Mouse (Mus musculus) olfactory bulb, adult 2 months (tissue): ENCODE data around the gene Pcp4. TPM values are rescaled to one million over a fixed set of nuclear protein-coding genes. Genes with fewer than 3 reads are reported as not detected.

Source experiments
- H3K27ac ChIP-seq: fragments of 200-500 bp; 2 replicates; pipeline ENCODE4 v1.5.1; 2012; ENCODE audit warnings: low read depth, low read length; ENCODE audit not compliant: insufficient read depth
- H3K4me1 ChIP-seq: fragments of 200-500 bp; 2 replicates; pipeline ENCODE4 v1.6.1; 2012; ENCODE audit warnings: low read length; ENCODE audit not compliant: control insufficient read depth, insufficient read depth
- H3K4me3 ChIP-seq: fragments of 200-500 bp; 2 replicates; pipeline ENCODE4 v1.5.1; 2012; ENCODE audit warnings: mild to moderate bottlenecking, low read depth, low read length, moderate library complexity; ENCODE audit not compliant: insufficient read depth
- CTCF ChIP-seq: fragments of 200-500 bp; IDR thresholded peaks from 2 replicates; pipeline ENCODE4 v1.5.1; 2012; ENCODE audit warnings: low read depth, mild to moderate bottlenecking, low read length, moderate library complexity; ENCODE audit not compliant: insufficient read depth
- POLR2A ChIP-seq: fragments of 200-500 bp; IDR thresholded peaks from 2 replicates; pipeline ENCODE4 v1.6.1; 2012; ENCODE audit warnings: mild to moderate bottlenecking, low read depth, low read length, moderate library complexity; ENCODE audit not compliant: insufficient read depth
- WGBS: fragments of 180-500 bp; shearing (Covaris S2); methylation state at CpG from one replicate; pipeline ENCODE4 v1.1.7; 2018; 5-methylcytosine and 5-hydroxymethylcytosine counted together
- polyA plus RNA-seq: library from polyadenylated mRNA; stranded (reverse); fragments of >200 nt; gene quantifications from 2 replicates; pipeline ENCODE4 v1.2.4, GENCODE M21; 2012; ENCODE audit warnings: low replicate concordance; ENCODE audit not compliant: missing spikeins, insufficient read depth, insufficient read length

The Pcp4 gene
- polyA plus RNA-seq, 1 experiment = 1,492 TPM

- TF ChIP-seq POLR2A = no peak
- H3K4me1 ChIP-seq = peaks cover 9% of the 10 kb centered on the region
- WGBS = 38% methylated on average over 4 of the region's 4 CpGs
- no peak overlapping the region for H3K4me3 ChIP-seq
- no peak overlapping the region for H3K27ac ChIP-seq
Observed at GRCm38 (mm10) chr16:96539091-96539490, 71.7 kb downstream of the Pcp4 start.

GRCm38 (mm10) chr16:96541056-96541455 is 73.7 kb downstream of the Pcp4 start:
- H3K27ac ChIP-seq = no peak overlapping the region; the same call in 1 of the 2 replicates
- WGBS = 38% methylated on average over 2 of the region's 2 CpGs

GRCm38 (mm10) chr16:96552680-96553079 is 85.3 kb downstream of the Pcp4 start:
- H3K4me3 ChIP-seq = no peak overlapping the region
- TF ChIP-seq CTCF (no peak), POLR2A (no peak)
- H3K27ac ChIP-seq = no peak overlapping the region
- 87% methylated on average over 2 of the region's 2 CpGs for WGBS
- peaks cover 5% of the 10 kb centered on the region; the same call in 1 of the 2 replicates for H3K4me1 ChIP-seq

More at GRCm38 (mm10) chr16:96541056-96541455, 73.7 kb downstream of the Pcp4 start:
- TF ChIP-seq POLR2A (no peak), CTCF (no peak)
- H3K4me3 ChIP-seq = no peak overlapping the region
- H3K4me1 ChIP-seq = peaks cover 14% of the 10 kb centered on the region

GRCm38 (mm10) chr16:96555412-96555811 is 88.0 kb downstream of the Pcp4 start:
- no peak for TF ChIP-seq CTCF
- TF ChIP-seq POLR2A = no peak
- Histone ChIP-seq H3K4me3 (no peak overlapping the region), H3K27ac (no peak overlapping the region), H3K4me1 (no peaks in the 10 kb centered on the region)
- WGBS = 63% methylated on average over 4 of the region's 4 CpGs

GRCm38 (mm10) chr16:96556621-96557020 is 89.2 kb downstream of the Pcp4 start:
- Histone ChIP-seq H3K27ac (no peak overlapping the region), H3K4me1 (no peaks in the 10 kb centered on the region), H3K4me3 (no peak overlapping the region)
- TF ChIP-seq POLR2A (no peak), CTCF (no peak)
- 79% methylated on average over 3 of the region's 3 CpGs for WGBS

- Histone ChIP-seq H3K4me3 (no peak overlapping the region), H3K27ac (no peak overlapping the region), H3K4me1 (no peaks in the 10 kb centered on the region)
- 97% methylated on average over 1 of the region's 1 CpGs for WGBS
- no peak for TF ChIP-seq POLR2A
- TF ChIP-seq CTCF = no peak
Observed at GRCm38 (mm10) chr16:96558341-96558740, 90.9 kb downstream of the Pcp4 start.

- no peak for TF ChIP-seq CTCF
- TF ChIP-seq POLR2A = no peak
- Histone ChIP-seq H3K4me1 (no peaks in the 10 kb centered on the region), H3K4me3 (no peak overlapping the region), H3K27ac (no peak overlapping the region)
Observed at GRCm38 (mm10) chr16:96559796-96560195, 92.4 kb downstream of the Pcp4 start.

GRCm38 (mm10) chr16:96563350-96564257 is 96.2 kb downstream of the Pcp4 start:
- Histone ChIP-seq H3K27ac (no peak overlapping the region), H3K4me1 (no peaks in the 10 kb centered on the region), H3K4me3 (no peak overlapping the region)
- WGBS = 51% methylated on average over 8 of the region's 8 CpGs
- TF ChIP-seq POLR2A (no peak), CTCF (no peak)

GRCm38 (mm10) chr16:96567428-96567827 is 100.0 kb downstream of the Pcp4 start:
- Histone ChIP-seq H3K4me3 (no peak overlapping the region), H3K4me1 (no peaks in the 10 kb centered on the region), H3K27ac (no peak overlapping the region)
- TF ChIP-seq CTCF (no peak), POLR2A (no peak)
- WGBS = 69% methylated on average over 3 of the region's 3 CpGs

Other genes with a start within 250 kb of the Pcp4 start
- not detected in 2 replicates for gene B3galt5, start 231.8 kb upstream of the Pcp4 start, polyA plus RNA-seq
- gene Itgb2l, start 24.0 kb upstream of the Pcp4 start, polyA plus RNA-seq = not detected in 2 replicates